Mouse (Mus musculus) layer of hippocampus, postnatal 14 days (tissue): Measurements from ENCODE around the gene Slc10a6. TPM values are rescaled to one million over a fixed set of nuclear protein-coding genes. Genes with fewer than 3 reads are reported as not detected.

Experiments
- DNase-seq, 2 experiments: peaks; one replicate each; pipeline ENCODE4 v3.0.0; 2021 to 2022; ENCODE audit warnings: low spot score in 2 of 2, mixed read lengths in 1 of 2
- total RNA-seq, 2 experiments: library from RNA; stranded (reverse); gene quantifications; 2 replicates each; pipeline ENCODE4 v1.2.3; 2021

Slc10a6 gene
- total RNA-seq, 2 experiments from 2014 or later: 0.24 TPM; not detected in 1

- DNase-seq: no peak
Observed at GRCm38 (mm10) chr5:103560546-103560945, 68.7 kb downstream of the Slc10a6 start.

Other genes starting within 250 kb of the Slc10a6 start
- gene Ptpn13, start 204.2 kb downstream of the Slc10a6 start, total RNA-seq: 10 to 100 TPM in 1 of 2 experiments, 1 to 10 TPM in 1; 8.2 to 10.1 TPM
- gene 1700016H13Rik, start 26.6 kb upstream of the Slc10a6 start, total RNA-seq: not detected
- 10 to 100 TPM; 13.1 to 14.0 TPM for gene Aff1, start 63.0 kb upstream of the Slc10a6 start, total RNA-seq